In genomic region chr11:5096480-5097020, GRCm38 (mm10) we compare ENCODE assay signal across 8 mouse cellular contexts. TPM values are rescaled to one million over a fixed set of nuclear protein-coding genes. Genes with fewer than 3 reads are reported as not detected.
DNase-seq lines count a peak whose midpoint lies in the region; ATAC-seq and TF ChIP-seq lines count a peak whose summit lies in the region.

No protein-coding gene starts in this region.

- peaks cover 15% of the 10 kb centered on the region for H3K36me3 ChIP-seq in heart, postnatal 0 days (replicated peaks; ENCODE audit: control insufficient read depth, insufficient read depth, low read length)
- H3K36me3 ChIP-seq in hindbrain, embryonic 15.5 days: peaks cover 11% of the 10 kb centered on the region
- peaks cover 11% of the 10 kb centered on the region for H3K36me3 ChIP-seq in midbrain, embryonic 13.5 days

- H3K9ac ChIP-seq in heart, postnatal 0 days (replicated peaks; ENCODE audit: low read depth, low read length): 0 out of 2 replicates have a peak overlapping the region, but pooled peaks have one; percentile 96
- no peak overlapping the region for H3K9ac ChIP-seq in hindbrain, embryonic 15.5 days
- no peak overlapping the region for H3K9ac ChIP-seq in midbrain, embryonic 13.5 days (replicated peaks)

- H3K4me3 ChIP-seq in heart, postnatal 0 days (ENCODE audit: low read depth, low read length): peak overlapping the region; percentile 95
- peak overlapping the region; percentile 95 for H3K4me3 ChIP-seq in hindbrain, embryonic 15.5 days
- H3K4me3 ChIP-seq in midbrain, embryonic 13.5 days (replicated peaks): peak overlapping the region; percentile 99

- DNase-seq in heart, postnatal 0 days (ENCODE audit: low spot score): no peak
- DNase-seq in heart, postnatal 25 days (ENCODE audit: low spot score): no peak
- peak; percentile 26 for DNase-seq in R1 (ENCODE audit: low read depth, low spot score)
- DNase-seq in left cerebral cortex, postnatal 10 days (ENCODE audit: extremely low spot score in 1 of 2, low spot score in 2 of 2): no peak
- no peak for DNase-seq in cerebellum, adult 8-10 months
- no peak for DNase-seq in layer of hippocampus, postnatal 10 days (ENCODE audit: low spot score in 2 of 2)

- intact Hi-C loops in heart, postnatal 25 days (cut with DNase I): no loop called here
- intact Hi-C loops in left cerebral cortex, postnatal 10 days (cut with DNase I): no loop called here

- no peak for TF ChIP-seq EP300 in heart, postnatal 0 days (IDR thresholded peaks at IDR 0.05; ENCODE audit: low read depth)

- no peak for TF ChIP-seq CTCF in heart, postnatal 0 days (IDR thresholded peaks at IDR 0.05; ENCODE audit: low read depth)

- no peaks in the 10 kb centered on the region for H3K9me3 ChIP-seq in heart, postnatal 0 days (replicated peaks; ENCODE audit: control insufficient read depth, low read length)
- H3K9me3 ChIP-seq in hindbrain, embryonic 15.5 days: no peaks in the 10 kb centered on the region
- H3K9me3 ChIP-seq in midbrain, embryonic 13.5 days: no peaks in the 10 kb centered on the region

- 28% methylated on average over 8 of the region's 8 CpGs for WGBS in heart, postnatal 0 days
- 70% methylated on average over 8 of the region's 8 CpGs for WGBS in hindbrain, embryonic 15.5 days
- WGBS in midbrain, embryonic 13.5 days: 74% methylated on average over 8 of the region's 8 CpGs

- H3K4me2 ChIP-seq in heart, postnatal 0 days (ENCODE audit: low read depth, low read length): peak overlapping the region; percentile 91
- H3K4me2 ChIP-seq in hindbrain, embryonic 15.5 days: peak overlapping the region; percentile 81
- peak overlapping the region; percentile 95 for H3K4me2 ChIP-seq in midbrain, embryonic 13.5 days (replicated peaks)

- H3K27ac ChIP-seq in heart, postnatal 0 days (ENCODE audit: low read depth): no peak overlapping the region
- no peak overlapping the region for H3K27ac ChIP-seq in hindbrain, embryonic 15.5 days (replicated peaks)
- no peak overlapping the region for H3K27ac ChIP-seq in midbrain, embryonic 13.5 days

- ATAC-seq in heart, postnatal 0 days (ENCODE audit: insufficient read depth, low read depth): no peak
- ATAC-seq in hindbrain, embryonic 15.5 days (ENCODE audit: low FRiP score, low read depth): no peak
- ATAC-seq in midbrain, embryonic 13.5 days: no peak

- H3K27me3 ChIP-seq in heart, postnatal 0 days (ENCODE audit: control insufficient read depth, insufficient read depth, low read length): no peaks in the 10 kb centered on the region
- no peaks in the 10 kb centered on the region for H3K27me3 ChIP-seq in hindbrain, embryonic 15.5 days
- H3K27me3 ChIP-seq in midbrain, embryonic 13.5 days: no peaks in the 10 kb centered on the region

- peaks cover 28% of the 10 kb centered on the region for H3K4me1 ChIP-seq in heart, postnatal 0 days (ENCODE audit: control insufficient read depth, insufficient read depth)
- peaks cover 45% of the 10 kb centered on the region for H3K4me1 ChIP-seq in hindbrain, embryonic 15.5 days (replicated peaks)
- peaks cover 41% of the 10 kb centered on the region for H3K4me1 ChIP-seq in midbrain, embryonic 13.5 days (replicated peaks)

RNA-seq across cellular contexts. Expression of gene Rhbdd3, which starts 2.2 kb away (rescaled TPM):
- total RNA-seq in heart, postnatal 0 days (2014; rRNA removed; ENCODE audit: low replicate concordance): 17.9 and 50.4 TPM in 2 replicates
- polyA plus RNA-seq in heart, postnatal 0 days (2015; fragmentation: Nextera tagmentation; extraction: Ambion mirVana): 28.5 and 28.8 TPM in 2 replicates
- total RNA-seq in heart, postnatal 25 days (2021): 10 to 100 TPM; 21.4 to 21.6 TPM
- 44.3 and 44.4 TPM in 2 replicates for polyA plus RNA-seq in hindbrain, embryonic 15.5 days (2015; fragmentation: Nextera tagmentation; extraction: Ambion mirVana)
- polyA plus RNA-seq in midbrain, embryonic 13.5 days (2015; fragmentation: Nextera tagmentation; extraction: Ambion mirVana): 32.8 and 33.1 TPM in 2 replicates
- 10 to 100 TPM; 23.4 to 24.6 TPM for total RNA-seq in left cerebral cortex, postnatal 10 days (2021)
- total RNA-seq in layer of hippocampus, postnatal 10 days (2021): 10 to 100 TPM; 22.7 to 23.2 TPM

RNA-seq across cellular contexts. Expression of gene Ewsr1, which starts 2.5 kb away (rescaled TPM):
- total RNA-seq in heart, postnatal 0 days (2014; rRNA removed; ENCODE audit: low replicate concordance): 213 and 286 TPM in 2 replicates
- 204 and 238 TPM in 2 replicates for polyA plus RNA-seq in heart, postnatal 0 days (2015; fragmentation: Nextera tagmentation; extraction: Ambion mirVana)
- total RNA-seq in heart, postnatal 25 days (2021): 10 to 100 TPM; 95.7 to 96.0 TPM
- polyA plus RNA-seq in hindbrain, embryonic 15.5 days (2015; fragmentation: Nextera tagmentation; extraction: Ambion mirVana): 564 and 566 TPM in 2 replicates
- 724 and 776 TPM in 2 replicates for polyA plus RNA-seq in midbrain, embryonic 13.5 days (2015; fragmentation: Nextera tagmentation; extraction: Ambion mirVana)
- 100 to 1,000 TPM; 303 to 308 TPM for total RNA-seq in left cerebral cortex, postnatal 10 days (2021)
- 100 to 1,000 TPM; 332 TPM for total RNA-seq in layer of hippocampus, postnatal 10 days (2021)

RNA-seq across cellular contexts. Expression of gene Gas2l1, which starts 31.4 kb away (rescaled TPM):
- 21.9 and 28.5 TPM in 2 replicates for total RNA-seq in heart, postnatal 0 days (2014; rRNA removed; ENCODE audit: low replicate concordance)
- polyA plus RNA-seq in heart, postnatal 0 days (2015; fragmentation: Nextera tagmentation; extraction: Ambion mirVana): 11.5 and 12.0 TPM in 2 replicates
- 10 to 100 TPM; 19.0 to 21.2 TPM for total RNA-seq in heart, postnatal 25 days (2021)
- polyA plus RNA-seq in hindbrain, embryonic 15.5 days (2015; fragmentation: Nextera tagmentation; extraction: Ambion mirVana): 27.0 and 32.2 TPM in 2 replicates
- 13.0 and 20.9 TPM in 2 replicates for polyA plus RNA-seq in midbrain, embryonic 13.5 days (2015; fragmentation: Nextera tagmentation; extraction: Ambion mirVana)
- 10 to 100 TPM; 48.1 to 48.3 TPM for total RNA-seq in left cerebral cortex, postnatal 10 days (2021)
- total RNA-seq in layer of hippocampus, postnatal 10 days (2021): 10 to 100 TPM; 50.2 to 54.7 TPM

RNA-seq across cellular contexts. Expression of gene Rasl10a, which starts 38.6 kb away (rescaled TPM):
- total RNA-seq in heart, postnatal 0 days (2014; rRNA removed; ENCODE audit: low replicate concordance): 2.7 TPM in 1 of 2 replicates, not detected in the other
- 0.85 and 1.1 TPM in 2 replicates for polyA plus RNA-seq in heart, postnatal 0 days (2015; fragmentation: Nextera tagmentation; extraction: Ambion mirVana)
- 1 to 10 TPM; 2.4 to 5.3 TPM for total RNA-seq in heart, postnatal 25 days (2021)
- 1.1 and 1.6 TPM in 2 replicates for polyA plus RNA-seq in hindbrain, embryonic 15.5 days (2015; fragmentation: Nextera tagmentation; extraction: Ambion mirVana)
- polyA plus RNA-seq in midbrain, embryonic 13.5 days (2015; fragmentation: Nextera tagmentation; extraction: Ambion mirVana): 0.55 and 0.66 TPM in 2 replicates
- 10 to 100 TPM; 43.2 to 47.9 TPM for total RNA-seq in left cerebral cortex, postnatal 10 days (2021)
- 10 to 100 TPM; 35.7 to 39.8 TPM for total RNA-seq in layer of hippocampus, postnatal 10 days (2021)

RNA-seq across cellular contexts. Expression of gene Emid1, which starts 55.5 kb away (rescaled TPM):
- 1.7 and 8.5 TPM in 2 replicates for total RNA-seq in heart, postnatal 0 days (2014; rRNA removed; ENCODE audit: low replicate concordance)
- 4.4 and 5.8 TPM in 2 replicates for polyA plus RNA-seq in heart, postnatal 0 days (2015; fragmentation: Nextera tagmentation; extraction: Ambion mirVana)
- 1 to 10 TPM; 2.1 to 2.2 TPM for total RNA-seq in heart, postnatal 25 days (2021)
- 16.0 and 17.1 TPM in 2 replicates for polyA plus RNA-seq in hindbrain, embryonic 15.5 days (2015; fragmentation: Nextera tagmentation; extraction: Ambion mirVana)
- polyA plus RNA-seq in midbrain, embryonic 13.5 days (2015; fragmentation: Nextera tagmentation; extraction: Ambion mirVana): 5.6 and 6.7 TPM in 2 replicates
- 10 to 100 TPM; 49.3 to 54.0 TPM for total RNA-seq in left cerebral cortex, postnatal 10 days (2021)
- 10 to 100 TPM; 41.3 to 45.4 TPM for total RNA-seq in layer of hippocampus, postnatal 10 days (2021)
